Mouse (Mus musculus) MEL (cell line): Measurements from ENCODE around the gene Glo1.

Source experiments
- EP300 ChIP-seq, 2 experiments: IDR thresholded peaks; 2 replicates each; pipeline ENCODE4 v1.6.1; 2011; ENCODE audit warnings: improper control_type of control experiment in 2 of 2, low read length in 2 of 2, low read depth in 1 of 2, mild to moderate bottlenecking in 1 of 2
- MXI1 ChIP-seq: IDR thresholded peaks from 2 replicates; pipeline ENCODE4 v1.6.1; 2011; ENCODE audit warnings: mild to moderate bottlenecking, low read depth, low read length, improper control_type of control experiment
- NRF1 ChIP-seq: IDR thresholded peaks from 2 replicates; pipeline ENCODE4 v1.6.1; 2014; ENCODE audit warnings: low read depth, mild to moderate bottlenecking, inconsistent platforms, low read length, improper control_type of control experiment, moderate library complexity; ENCODE audit not compliant: poor library complexity, insufficient read depth, severe bottlenecking
- POLR2A ChIP-seq, 2 experiments: IDR thresholded peaks; 2 replicates each; pipeline ENCODE4 v1.6.1; 2011 to 2012; ENCODE audit warnings: low read length in 2 of 2, mild to moderate bottlenecking in 2 of 2, control low read depth in 1 of 2, improper control_type of control experiment in 1 of 2, low read depth in 1 of 2, moderate library complexity in 1 of 2; ENCODE audit not compliant: control insufficient read depth in 1 of 2, insufficient read depth in 1 of 2, poor library complexity in 1 of 2
- RCOR1 ChIP-seq: IDR thresholded peaks from 2 replicates; pipeline ENCODE4 v1.6.1; 2012; ENCODE audit warnings: low read depth, mild to moderate bottlenecking, inconsistent platforms, low read length, improper control_type of control experiment
- TBP ChIP-seq: IDR thresholded peaks from 2 replicates; pipeline ENCODE4 v1.8.0; 2011; ENCODE audit warnings: low read depth, low read length, improper control_type of control experiment

GRCm38 (mm10) chr17:30611221-30612074 lies 15.2 kb downstream of the Glo1 start:
- TF ChIP-seq RCOR1, result no peak
- TF ChIP-seq POLR2A (IDR thresholded peaks at IDR 0.05; ENCODE audit: control insufficient read depth in 1 of 2, insufficient read depth in 1 of 2, low read depth in 1 of 2, low read length in 2 of 2, poor library complexity in 1 of 2), result no peak
- TF ChIP-seq MXI1, result no peak
- no peak for TF ChIP-seq NRF1
- no peak for TF ChIP-seq EP300 (IDR thresholded peaks at IDR 0.05; ENCODE audit: low read depth in 1 of 2, low read length in 2 of 2)
- TF ChIP-seq TBP, result no peak
